Mouse (Mus musculus) kidney, adult 2 months (tissue): ENCODE results near the gene Cbx1.

ENCODE experiments used
- CTCF ChIP-seq: fragments of 200-500 bp; conservative IDR thresholded peaks from 2 replicates; pipeline ENCODE4 v1.5.1; 2011; ENCODE audit warnings: low read depth, mild to moderate bottlenecking, control low read depth, low read length, moderate library complexity, mixed read lengths; ENCODE audit not compliant: insufficient read depth, insufficient read length
- POLR2A ChIP-seq: fragments of 200-500 bp; IDR thresholded peaks from one replicate; pipeline ENCODE4 v1.6.1; 2011; ENCODE audit warnings: low read depth, low read length, control low read depth

- TF ChIP-seq CTCF (no peak), POLR2A (no peak)
Measured at GRCm38 (mm10) chr11:96776068-96776467, 12.9 kb upstream of the Cbx1 start.
